Mouse (Mus musculus) embryonic facial prominence, embryonic 13.5 days (tissue): ENCODE results near the gene Bcl2l11. TPM values are rescaled to one million over a fixed set of nuclear protein-coding genes. Genes with fewer than 3 reads are reported as not detected.

Experiments used
- ATAC-seq: fragments of 200-750 bp; cut with Nextera tagmentation; 2 replicates; pipeline ENCODE4 v1.8.0; 2017; ENCODE audit warnings: low read depth; ENCODE audit not compliant: insufficient number of reproducible peaks, insufficient read depth, low FRiP score, low TSS enrichment
- H3K27ac ChIP-seq: fragments of 300-500 bp; sonication (generic); 2 replicates; pipeline ENCODE4 v1.5.1; 2015; ENCODE audit warnings: moderate library complexity, mild to moderate bottlenecking, inconsistent platforms
- H3K27me3 ChIP-seq: fragments of 300-500 bp; sonication (generic); 2 replicates; pipeline ENCODE4 v1.6.1; 2015; ENCODE audit warnings: mild to moderate bottlenecking, inconsistent platforms
- H3K36me3 ChIP-seq: fragments of 300-500 bp; sonication (generic); 2 replicates; pipeline ENCODE4 v1.6.1; 2015; ENCODE audit warnings: mild to moderate bottlenecking, inconsistent platforms
- H3K4me1 ChIP-seq: fragments of 300-500 bp; sonication (generic); 2 replicates; pipeline ENCODE4 v1.6.1; 2015; ENCODE audit warnings: inconsistent platforms
- H3K4me2 ChIP-seq: fragments of 300-500 bp; sonication (generic); 2 replicates; pipeline ENCODE4 v1.6.1; 2015; ENCODE audit warnings: moderate library complexity, mild to moderate bottlenecking, inconsistent platforms
- H3K4me3 ChIP-seq: fragments of 300-500 bp; sonication (generic); 2 replicates; pipeline ENCODE4 v1.5.1; 2015; ENCODE audit warnings: mild to moderate bottlenecking, inconsistent platforms
- H3K9ac ChIP-seq: fragments of 300-500 bp; sonication (generic); 2 replicates; pipeline ENCODE4 v1.6.1; 2015; ENCODE audit warnings: mild to moderate bottlenecking, inconsistent platforms
- H3K9me3 ChIP-seq: fragments of 300-500 bp; sonication (generic); 2 replicates; pipeline ENCODE4 v1.6.1; 2016; ENCODE audit warnings: inconsistent platforms
- WGBS: fragments of 180-500 bp; shearing (Covaris S2); methylation state at CpG from one replicate; pipeline ENCODE4 v1.1.7; 2015; ENCODE audit warnings: mixed read lengths; 5-methylcytosine and 5-hydroxymethylcytosine counted together
- polyA plus RNA-seq: library from polyadenylated mRNA; unstranded; fragments of >200 nt; fragmentation: Nextera tagmentation; extraction: Ambion mirVana; gene quantifications from 2 replicates; pipeline ENCODE4 v1.2.1, GENCODE M21; 2015

The Bcl2l11 gene
- polyA plus RNA-seq, 1 experiment from 2014 or later = 23.6 TPM

DNA sequence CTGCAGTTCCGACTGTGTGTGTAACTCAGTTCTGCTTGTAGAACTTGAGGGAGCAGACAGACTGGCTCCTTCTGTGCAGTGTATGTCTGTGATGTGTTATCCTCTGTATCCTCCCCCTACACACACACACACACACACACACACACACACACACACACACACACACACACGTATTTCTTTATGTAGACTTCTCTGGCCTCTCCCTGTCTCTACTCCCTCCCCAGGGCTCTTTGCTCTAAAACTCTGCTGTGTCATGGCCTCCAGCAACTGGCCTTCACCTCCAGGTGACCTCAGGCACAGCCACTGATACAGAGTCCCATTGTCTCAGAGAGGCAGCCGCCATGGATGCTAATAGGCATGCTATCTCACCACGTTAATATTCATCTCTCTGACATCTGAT is 10.3 kb upstream of the Bcl2l11 start:
- 0 out of 2 replicates have a peak, but pooled peaks cover 3% of the 10 kb centered on the region for H3K27me3 ChIP-seq
- H3K9me3 ChIP-seq = no peaks in the 10 kb centered on the region
- WGBS = 20% methylated on average over 4 of the region's 4 CpGs
- H3K27ac ChIP-seq = no peak overlapping the region
- H3K4me2 ChIP-seq = no peak overlapping the region
- no peaks in the 10 kb centered on the region for H3K36me3 ChIP-seq
- no peak for ATAC-seq
- H3K9ac ChIP-seq = no peak overlapping the region
- H3K4me1 ChIP-seq = no peaks in the 10 kb centered on the region
- H3K4me3 ChIP-seq = no peak overlapping the region

DNA sequence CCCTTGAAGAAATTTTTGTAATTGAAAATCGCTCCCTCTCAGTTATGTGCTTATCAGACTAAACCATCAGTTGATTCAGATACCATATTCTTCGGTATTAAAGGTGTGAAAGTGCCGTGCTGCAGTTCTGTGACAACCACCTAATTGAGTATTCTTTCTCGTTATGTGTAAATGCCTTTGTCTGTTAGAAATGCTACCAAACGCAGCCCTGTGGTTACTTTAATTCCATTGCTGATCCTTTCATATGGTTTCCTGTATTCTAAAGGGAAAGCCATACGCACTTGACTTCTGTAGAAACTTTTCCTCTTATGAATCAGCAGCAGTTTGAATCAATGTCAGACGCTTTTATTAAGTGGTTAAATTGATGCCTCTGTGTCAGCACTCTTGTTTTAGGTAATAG is 8.2 kb upstream of the Bcl2l11 start:
- ATAC-seq = no peak
- no peak overlapping the region for H3K9ac ChIP-seq
- no peaks in the 10 kb centered on the region for H3K9me3 ChIP-seq
- no peak overlapping the region for H3K4me2 ChIP-seq
- no peak overlapping the region for H3K4me3 ChIP-seq
- 53% methylated on average over 7 of the region's 7 CpGs for WGBS
- H3K36me3 ChIP-seq = no peaks in the 10 kb centered on the region
- peaks cover 6% of the 10 kb centered on the region; the same call in 1 of the 2 replicates for H3K4me1 ChIP-seq
- H3K27me3 ChIP-seq = peaks cover 18% of the 10 kb centered on the region
- H3K27ac ChIP-seq = no peak overlapping the region

DNA sequence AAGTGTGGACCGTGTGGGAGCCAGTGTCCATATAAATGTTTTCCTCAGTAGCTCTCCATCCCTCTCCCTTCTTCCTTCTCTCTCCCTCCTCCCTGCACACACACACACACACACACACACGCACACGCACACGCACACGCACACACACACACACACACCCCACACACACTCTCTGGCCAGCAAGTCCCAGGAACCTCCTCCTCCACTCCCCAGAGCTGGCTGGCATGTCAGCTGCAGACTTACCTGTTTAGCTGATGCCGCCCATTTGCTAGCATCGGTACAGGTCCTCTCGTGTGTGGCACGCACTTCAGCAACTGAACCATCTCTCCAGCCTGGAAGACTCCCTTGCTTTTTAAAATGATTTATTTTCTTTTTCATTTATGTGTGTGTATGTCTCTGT is 6.9 kb upstream of the Bcl2l11 start:
- 81% methylated on average over 9 of the region's 9 CpGs for WGBS
- no peak overlapping the region for H3K9ac ChIP-seq
- ATAC-seq = no peak
- peaks cover 32% of the 10 kb centered on the region for H3K27me3 ChIP-seq
- H3K27ac ChIP-seq = no peak overlapping the region
- no peak overlapping the region for H3K4me3 ChIP-seq
- H3K36me3 ChIP-seq = no peaks in the 10 kb centered on the region
- H3K4me2 ChIP-seq = no peak overlapping the region
- peaks cover 19% of the 10 kb centered on the region for H3K4me1 ChIP-seq
- no peaks in the 10 kb centered on the region for H3K9me3 ChIP-seq

DNA sequence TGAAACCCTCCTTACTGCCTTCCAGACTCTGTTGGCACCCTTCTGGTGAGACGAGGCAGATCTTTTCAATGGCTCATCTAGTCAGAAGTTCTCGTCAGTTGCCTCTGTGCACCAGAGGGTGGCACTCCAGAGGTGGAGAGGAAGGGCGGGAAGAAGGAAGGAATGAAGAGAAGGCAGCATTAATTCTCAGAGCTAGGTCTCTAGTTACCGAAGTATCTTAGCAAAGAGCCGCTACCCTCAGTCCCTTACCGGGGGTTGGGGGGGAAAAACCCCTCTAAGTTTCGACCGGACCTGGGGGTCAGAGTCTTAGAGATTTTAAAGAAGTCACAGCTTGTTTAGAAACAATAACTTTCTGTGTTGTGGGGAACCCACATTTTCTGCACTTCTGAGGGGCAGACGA is 3.3 kb upstream of the Bcl2l11 start:
- H3K9ac ChIP-seq = 0 out of 2 replicates have a peak overlapping the region, but pooled peaks have one; percentile 8
- H3K4me3 ChIP-seq = peak overlapping the region; percentile 76
- peaks cover 45% of the 10 kb centered on the region for H3K27me3 ChIP-seq
- H3K36me3 ChIP-seq = no peaks in the 10 kb centered on the region
- H3K4me1 ChIP-seq = peaks cover 35% of the 10 kb centered on the region
- peak overlapping the region; percentile 92 for H3K4me2 ChIP-seq
- no peak for ATAC-seq
- no peak overlapping the region for H3K27ac ChIP-seq
- WGBS = under 1% methylated on average over 9 of the region's 9 CpGs
- H3K9me3 ChIP-seq = no peaks in the 10 kb centered on the region

DNA sequence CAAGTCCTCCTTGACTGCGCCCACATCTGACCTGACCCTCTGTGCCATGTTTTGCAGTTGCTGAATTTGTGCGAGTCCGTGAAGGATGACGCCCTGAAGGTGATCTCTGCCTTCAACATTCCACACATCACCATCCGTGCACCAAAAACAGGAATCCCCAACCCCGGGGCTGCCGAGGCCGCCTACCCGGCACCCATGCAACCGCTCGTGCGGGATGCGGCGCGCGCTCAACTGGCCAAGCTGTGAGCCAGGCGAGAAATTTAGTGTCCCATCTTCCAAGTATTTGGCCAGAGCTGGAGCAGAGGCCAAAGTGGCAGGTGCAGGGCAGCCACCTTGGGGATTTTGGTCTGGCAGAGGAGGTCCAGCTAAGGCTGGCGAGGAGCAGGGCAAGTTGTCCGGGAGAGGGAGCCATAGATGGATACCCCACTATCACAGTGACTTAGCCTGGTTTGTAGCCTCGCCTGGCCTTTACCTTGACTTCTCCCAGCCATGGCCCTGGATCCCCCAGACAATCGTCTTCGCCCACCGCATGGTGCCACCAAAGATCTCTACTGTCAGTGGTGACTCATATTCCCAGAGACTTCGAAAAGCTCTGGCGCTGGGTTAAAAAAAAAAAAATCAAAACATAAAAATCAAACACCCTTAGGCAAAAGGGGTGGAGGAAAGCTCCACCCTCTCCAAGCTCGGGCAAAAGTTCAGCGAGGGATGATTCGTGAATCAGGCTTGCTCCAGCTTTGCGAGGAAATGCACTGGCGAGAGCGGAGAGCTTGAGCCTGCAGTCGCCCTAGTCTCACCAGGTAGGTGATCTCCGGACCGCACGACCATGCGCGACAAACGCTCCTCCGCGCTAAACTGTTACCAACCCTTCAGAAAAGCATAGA is 2.7 kb upstream of the Bcl2l11 start:
- whole genome bisulfite sequencing = 1% methylated on average over 40 of the region's 40 CpGs
- 0 out of 2 replicates have a peak overlapping the region, but pooled peaks have one; percentile 8 for H3K9ac ChIP-seq
- peaks cover 35% of the 10 kb centered on the region for H3K4me1 ChIP-seq
- no peaks in the 10 kb centered on the region for H3K9me3 ChIP-seq
- no peak overlapping the region for H3K27ac ChIP-seq
- H3K27me3 ChIP-seq = peaks cover 45% of the 10 kb centered on the region
- peak overlapping the region; percentile 92 for H3K4me2 ChIP-seq
- no peaks in the 10 kb centered on the region for H3K36me3 ChIP-seq
- ATAC-seq = no peak
- peak overlapping the region; percentile 76 for H3K4me3 ChIP-seq

DNA sequence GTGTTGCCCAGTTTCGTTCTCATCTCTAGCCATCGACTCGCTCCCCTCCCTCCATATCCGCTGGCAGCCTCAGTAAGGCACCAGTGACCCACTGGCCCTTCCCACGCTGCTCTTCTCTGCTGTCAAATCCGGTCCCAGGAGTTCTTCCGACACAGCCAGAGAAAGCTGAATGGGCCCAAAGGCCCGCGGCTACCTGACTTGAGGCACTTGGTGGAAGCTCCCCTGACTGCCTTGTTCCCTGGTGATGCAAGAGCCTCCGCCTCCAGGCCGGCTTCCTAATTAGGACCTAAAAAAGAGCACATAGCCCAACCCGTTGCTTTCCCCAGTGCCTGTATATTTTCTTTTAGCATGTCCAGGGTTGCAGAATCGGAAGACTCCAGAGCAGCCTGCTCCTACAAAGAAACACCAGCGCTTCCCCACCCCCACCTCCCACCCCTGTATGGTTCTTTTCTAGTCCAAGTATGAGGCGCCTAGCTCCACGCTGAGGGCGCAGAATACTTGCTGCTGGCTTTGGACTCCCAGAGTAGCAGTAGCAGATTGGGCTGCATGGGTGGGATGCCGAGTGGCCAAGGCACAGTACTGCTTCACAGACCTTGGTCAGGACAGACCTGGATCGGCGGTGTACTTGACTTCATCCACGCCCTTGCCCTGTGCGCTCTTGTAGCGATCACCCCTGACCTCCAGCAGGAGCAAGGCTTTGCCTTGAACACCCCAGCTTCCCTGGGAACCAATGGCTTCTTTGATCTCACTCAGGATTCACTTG is 1.7 kb upstream of the Bcl2l11 start:
- Histone ChIP-seq H3K27ac (no peak overlapping the region), H3K4me2 (peak overlapping the region; percentile 92), H3K4me1 (peaks cover 42% of the 10 kb centered on the region), H3K4me3 (peak overlapping the region; percentile 76), H3K27me3 (peaks cover 45% of the 10 kb centered on the region), H3K9ac (no peak overlapping the region), H3K36me3 (no peaks in the 10 kb centered on the region), H3K9me3 (no peaks in the 10 kb centered on the region)
- WGBS = 3% methylated on average over 23 of the region's 23 CpGs
- ATAC-seq = no peak

DNA sequence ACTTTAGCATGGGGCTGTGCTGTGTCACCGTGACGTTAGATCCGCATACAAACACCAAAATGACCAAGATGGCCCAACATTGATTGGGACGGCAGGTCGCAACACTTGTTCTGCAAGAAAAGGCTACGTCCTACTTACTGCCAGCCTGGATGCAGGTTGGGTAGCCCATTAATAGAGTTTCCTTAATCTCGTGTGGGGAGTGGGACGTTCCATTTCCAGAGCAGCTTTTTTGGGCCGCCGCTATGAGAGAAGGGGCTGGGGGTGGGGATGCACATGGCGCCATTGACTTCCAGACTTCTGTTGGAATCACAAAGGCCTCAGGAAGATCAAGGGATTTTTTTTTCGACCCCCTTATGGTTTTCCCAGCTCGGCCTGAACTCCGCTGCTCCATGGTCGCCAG is 1.1 kb upstream of the Bcl2l11 start:
- Histone ChIP-seq H3K4me2 (peak overlapping the region; percentile 92), H3K4me3 (peak overlapping the region; percentile 76), H3K9me3 (no peaks in the 10 kb centered on the region), H3K4me1 (peaks cover 45% of the 10 kb centered on the region), H3K36me3 (no peaks in the 10 kb centered on the region), H3K9ac (no peak overlapping the region), H3K27ac (no peak overlapping the region), H3K27me3 (peaks cover 45% of the 10 kb centered on the region)
- no peak for ATAC-seq
- 4% methylated on average over 15 of the region's 15 CpGs for WGBS

DNA sequence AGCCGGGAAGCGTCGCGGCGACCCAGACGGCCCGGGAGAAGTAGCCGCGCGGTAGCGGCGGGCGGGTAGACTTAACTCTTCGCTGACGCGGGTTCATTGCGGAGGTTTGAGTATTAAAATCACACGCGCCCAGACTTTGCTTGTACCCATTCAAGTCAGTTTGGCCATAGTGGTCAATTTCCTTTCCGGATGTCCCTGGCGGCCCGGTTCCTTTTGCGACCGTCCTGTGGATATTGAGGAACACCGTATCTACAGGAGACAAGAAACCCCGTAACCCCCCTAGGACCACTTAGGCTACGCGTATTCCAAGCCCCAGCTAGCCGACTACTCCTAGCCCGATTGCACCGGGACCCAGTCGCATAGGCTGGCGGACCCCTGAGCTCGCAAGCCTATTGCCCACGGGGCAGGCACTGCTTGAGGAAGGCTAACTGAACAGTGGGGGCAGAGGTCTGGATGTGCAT is 783 bp downstream of the Bcl2l11 start:
- Histone ChIP-seq H3K9me3 (no peaks in the 10 kb centered on the region), H3K4me3 (peak overlapping the region; percentile 76), H3K4me2 (peak overlapping the region; percentile 92), H3K4me1 (peaks cover 55% of the 10 kb centered on the region), H3K36me3 (peaks cover 14% of the 10 kb centered on the region), H3K27me3 (peaks cover 39% of the 10 kb centered on the region), H3K27ac (peak overlapping the region; percentile 82), H3K9ac (peak overlapping the region; percentile 81)
- no peak for ATAC-seq
- under 1% methylated on average over 35 of the region's 35 CpGs for WGBS

DNA sequence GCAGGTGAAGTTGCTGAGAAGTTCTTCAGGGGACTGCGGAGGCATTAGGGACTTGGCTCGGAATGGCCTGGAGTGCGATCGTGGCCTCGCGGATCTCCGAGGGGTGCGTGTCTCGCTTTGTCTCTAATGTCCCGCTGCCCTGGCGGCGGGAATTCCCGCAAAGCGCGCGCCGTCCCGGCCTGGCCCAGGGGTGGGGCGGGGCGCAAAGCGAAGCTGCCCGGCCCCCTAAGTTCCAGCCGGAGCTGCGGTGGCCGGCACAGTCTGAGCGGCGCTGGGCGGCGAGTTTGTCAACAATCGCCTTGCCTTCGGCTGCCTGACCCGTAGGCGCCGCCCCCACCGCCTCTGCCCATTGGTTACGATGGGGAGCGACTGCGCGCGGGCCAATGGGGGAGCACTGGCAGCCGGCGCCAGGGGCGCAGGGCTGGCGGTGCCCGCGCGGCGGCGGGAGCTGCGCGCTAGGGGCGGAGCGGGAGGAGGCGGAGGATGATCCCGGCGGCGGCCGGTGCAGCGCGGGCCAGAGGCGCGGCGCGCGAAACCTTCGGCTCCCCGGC is 1.4 kb downstream of the Bcl2l11 start:
- Histone ChIP-seq H3K27me3 (peaks cover 33% of the 10 kb centered on the region), H3K9ac (peak overlapping the region; percentile 81), H3K4me2 (peak overlapping the region; percentile 92), H3K4me1 (peaks cover 53% of the 10 kb centered on the region), H3K27ac (peak overlapping the region; percentile 92), H3K4me3 (peak overlapping the region; percentile 76), H3K9me3 (no peaks in the 10 kb centered on the region), H3K36me3 (peaks cover 18% of the 10 kb centered on the region)
- ATAC-seq = peak; percentile 88
- under 1% methylated on average over 67 of the region's 67 CpGs for WGBS

DNA sequence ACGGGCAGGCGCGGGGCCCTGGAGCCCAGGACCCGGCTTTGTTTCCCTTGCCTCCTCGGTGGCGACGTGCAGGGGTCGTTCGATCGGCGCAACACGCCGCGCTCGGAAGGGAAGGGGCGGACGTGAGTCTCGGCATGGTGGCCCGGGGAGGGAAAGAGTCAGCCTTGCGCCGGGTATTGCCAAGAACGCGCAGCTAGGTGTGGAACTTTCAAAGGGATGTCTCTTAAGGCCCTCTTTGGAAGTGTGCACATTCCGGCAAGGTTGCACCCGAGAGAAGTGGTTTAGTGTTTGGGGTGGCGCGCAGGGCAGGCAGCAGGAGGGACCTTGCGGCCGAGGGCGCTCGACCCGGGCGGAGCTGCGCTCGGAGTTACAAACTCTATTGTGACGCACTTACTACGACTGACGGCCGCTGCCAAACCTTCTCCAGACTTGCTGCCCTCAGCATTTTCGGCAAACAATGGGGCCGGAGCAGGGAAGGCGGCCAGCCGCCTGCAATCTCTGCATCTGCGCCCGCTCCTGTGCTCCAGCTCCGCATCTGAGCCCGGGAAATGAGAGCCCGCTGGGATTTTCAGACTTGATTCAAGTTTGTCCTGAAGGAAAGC is 2.0 kb downstream of the Bcl2l11 start:
- Histone ChIP-seq H3K27ac (peak overlapping the region; percentile 92), H3K4me1 (peaks cover 50% of the 10 kb centered on the region), H3K4me3 (peak overlapping the region; percentile 76), H3K9me3 (no peaks in the 10 kb centered on the region), H3K4me2 (peak overlapping the region; percentile 92), H3K9ac (peak overlapping the region; percentile 81), H3K36me3 (peaks cover 21% of the 10 kb centered on the region), H3K27me3 (peaks cover 28% of the 10 kb centered on the region)
- ATAC-seq = peak; percentile 29
- WGBS = under 1% methylated on average over 48 of the region's 48 CpGs

DNA sequence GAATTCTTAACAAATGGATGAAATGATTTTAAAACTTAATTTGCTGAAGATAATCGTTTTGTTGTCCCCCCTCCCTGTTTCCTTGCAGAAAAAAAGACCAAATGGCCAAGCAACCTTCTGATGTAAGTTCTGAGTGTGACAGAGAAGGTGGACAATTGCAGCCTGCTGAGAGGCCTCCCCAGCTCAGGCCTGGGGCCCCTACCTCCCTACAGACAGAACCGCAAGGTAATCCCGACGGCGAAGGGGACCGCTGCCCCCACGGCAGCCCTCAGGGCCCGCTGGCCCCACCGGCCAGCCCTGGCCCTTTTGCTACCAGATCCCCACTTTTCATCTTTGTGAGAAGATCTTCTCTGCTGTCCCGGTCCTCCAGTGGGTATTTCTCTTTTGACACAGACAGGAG is 2.7 kb downstream of the Bcl2l11 start:
- no peak for ATAC-seq
- 0 out of 2 replicates have a peak overlapping the region, but pooled peaks have one; percentile 7 for H3K27ac ChIP-seq
- peaks cover 42% of the 10 kb centered on the region for H3K4me1 ChIP-seq
- H3K9me3 ChIP-seq = no peaks in the 10 kb centered on the region
- H3K4me2 ChIP-seq = peak overlapping the region; percentile 92
- H3K9ac ChIP-seq = peak overlapping the region; percentile 81
- WGBS = 16% methylated on average over 10 of the region's 10 CpGs
- peak overlapping the region; percentile 76 for H3K4me3 ChIP-seq
- peaks cover 27% of the 10 kb centered on the region for H3K36me3 ChIP-seq
- peaks cover 20% of the 10 kb centered on the region for H3K27me3 ChIP-seq
